Mouse (Mus musculus): ENCODE measurements around the gene 1700023F06Rik.
A peak's percentile ranks its signal among the peaks of the same experiment; 100 is the strongest.

1700023F06Rik gene

GRCm38 (mm10) chr11:103181349-103181748 is 27.0 kb downstream of the 1700023F06Rik start:
- DNase-seq (ENCODE audit: low spot score), result no peak

- no peak for DNase-seq (ENCODE audit: low spot score)
Observed at GRCm38 (mm10) chr11:103180426-103180825, 27.9 kb downstream of the 1700023F06Rik start.

GRCm38 (mm10) chr11:103178748-103179147 is 29.6 kb downstream of the 1700023F06Rik start:
- DNase-seq (ENCODE audit: low spot score), result no peak

GRCm38 (mm10) chr11:103177815-103178485 is 30.4 kb downstream of the 1700023F06Rik start:
- DNase-seq (ENCODE audit: low spot score), result no peak

- DNase-seq (ENCODE audit: low spot score), result no peak
Observed at GRCm38 (mm10) chr11:103177216-103177615, 31.1 kb downstream of the 1700023F06Rik start.

GRCm38 (mm10) chr11:103176510-103176909 is 31.8 kb downstream of the 1700023F06Rik start:
- no peak for DNase-seq (ENCODE audit: low spot score)

GRCm38 (mm10) chr11:103175688-103176442 is 32.5 kb downstream of the 1700023F06Rik start:
- no peak for DNase-seq (ENCODE audit: low spot score)

GRCm38 (mm10) chr11:103174891-103175391 is 33.4 kb downstream of the 1700023F06Rik start:
- no peak for DNase-seq (ENCODE audit: low spot score)

GRCm38 (mm10) chr11:103174411-103174832 is 33.9 kb downstream of the 1700023F06Rik start:
- no peak for DNase-seq (ENCODE audit: low spot score)

GRCm38 (mm10) chr11:103173771-103174344 is 34.5 kb downstream of the 1700023F06Rik start:
- DNase-seq (ENCODE audit: low spot score), result no peak

GRCm38 (mm10) chr11:103173041-103173770 is 35.2 kb downstream of the 1700023F06Rik start:
- DNase-seq (ENCODE audit: low spot score), result no peak

GRCm38 (mm10) chr11:103172392-103173040 is 35.8 kb downstream of the 1700023F06Rik start:
- DNase-seq (ENCODE audit: low spot score), result no peak

- no peak for DNase-seq (ENCODE audit: low spot score)
Observed at GRCm38 (mm10) chr11:103171703-103172391, 36.5 kb downstream of the 1700023F06Rik start.

- DNase-seq (ENCODE audit: low spot score), result no peak
Observed at GRCm38 (mm10) chr11:103171286-103171620, 37.1 kb downstream of the 1700023F06Rik start.

- peak; percentile 33 for DNase-seq (ENCODE audit: low spot score)
Observed at GRCm38 (mm10) chr11:103170494-103171285, 37.7 kb downstream of the 1700023F06Rik start, which contains the start of gene Fmnl1. Gene Fmnl1, plus strand, starts transcription at chr11:103171107.

- no peak for DNase-seq (ENCODE audit: low spot score)
Observed at GRCm38 (mm10) chr11:103170111-103170493, 38.3 kb downstream of the 1700023F06Rik start.

- no peak for DNase-seq (ENCODE audit: low spot score)
Observed at GRCm38 (mm10) chr11:103169664-103170063, 38.7 kb downstream of the 1700023F06Rik start.

GRCm38 (mm10) chr11:103168690-103169390 is 39.5 kb downstream of the 1700023F06Rik start:
- peak; percentile 84 for DNase-seq (ENCODE audit: low spot score)

GRCm38 (mm10) chr11:103164391-103164790 is 44.0 kb downstream of the 1700023F06Rik start:
- no peak for DNase-seq (ENCODE audit: low spot score)
